Mouse (Mus musculus) lung, embryonic 16.5 days (tissue): ENCODE measurements around the gene Med10. TPM values are rescaled to one million over a fixed set of nuclear protein-coding genes. Genes with fewer than 3 reads are reported as not detected.

Experiments
- ATAC-seq: fragments of 200-750 bp; cut with Nextera tagmentation; 2 replicates; pipeline ENCODE4 v1.8.0; 2017; ENCODE audit warnings: low read depth, mild to moderate bottlenecking, moderate library complexity
- H3K27ac ChIP-seq: fragments of 300-500 bp; sonication (generic); 2 replicates; pipeline ENCODE4 v1.5.1; 2014; ENCODE audit warnings: mild to moderate bottlenecking, control low read depth, low read length
- H3K27me3 ChIP-seq: fragments of 300-500 bp; sonication (generic); 2 replicates; pipeline ENCODE4 v1.6.1; 2014; ENCODE audit warnings: low read depth, low read length, mixed read lengths; ENCODE audit not compliant: control insufficient read depth, insufficient read depth
- H3K36me3 ChIP-seq: fragments of 300-500 bp; sonication (generic); 2 replicates; pipeline ENCODE4 v1.6.1; 2014; ENCODE audit warnings: low read length; ENCODE audit not compliant: control insufficient read depth, insufficient read depth
- H3K4me1 ChIP-seq: fragments of 300-500 bp; sonication (generic); replicated peaks from 2 replicates; pipeline ENCODE4 v1.6.1; 2014; ENCODE audit warnings: low read length, mixed read lengths; ENCODE audit not compliant: control insufficient read depth, insufficient read depth
- H3K4me2 ChIP-seq: fragments of 300-500 bp; sonication (generic); 2 replicates; pipeline ENCODE4 v1.6.1; 2014; ENCODE audit warnings: low read depth, low read length, control low read depth
- H3K4me3 ChIP-seq: fragments of 300-500 bp; sonication (generic); 2 replicates; pipeline ENCODE4 v1.5.1; 2014; ENCODE audit warnings: mild to moderate bottlenecking, low read length, control low read depth
- H3K9ac ChIP-seq: fragments of 300-500 bp; sonication (generic); 2 replicates; pipeline ENCODE4 v1.6.1; 2014; ENCODE audit warnings: low read length, control low read depth
- H3K9me3 ChIP-seq: fragments of 300-500 bp; sonication (generic); 2 replicates; pipeline ENCODE4 v1.6.1; 2016; ENCODE audit warnings: low read length; ENCODE audit not compliant: control insufficient read depth
- WGBS: fragments of 180-500 bp; shearing (Covaris S2); extraction: QIAGEN DNeasy Blood & Tissue Kit; methylation state at CpG from one replicate; pipeline ENCODE4 v1.1.7; 2014; 5-methylcytosine and 5-hydroxymethylcytosine counted together
- polyA plus RNA-seq: library from polyadenylated mRNA; unstranded; fragments of >200 nt; fragmentation: Nextera tagmentation; extraction: Ambion mirVana; gene quantifications from 2 replicates; pipeline ENCODE4 v1.2.1, GENCODE M21; 2015

Med10 gene
- polyA plus RNA-seq, 1 experiment from 2014 or later: 128 TPM

- no peak overlapping the region for H3K4me2 ChIP-seq
- H3K27me3 ChIP-seq: no peaks in the 10 kb centered on the region
- no peaks in the 10 kb centered on the region for H3K36me3 ChIP-seq
- no peaks in the 10 kb centered on the region for H3K4me1 ChIP-seq
- no peak overlapping the region for H3K27ac ChIP-seq
- no peak overlapping the region for H3K4me3 ChIP-seq
- no peak overlapping the region for H3K9ac ChIP-seq
- 70% methylated on average over 19 of the region's 19 CpGs for WGBS
- no peak for ATAC-seq
- no peaks in the 10 kb centered on the region for H3K9me3 ChIP-seq
Observed at GRCm38 (mm10) chr13:69823920-69824637, 21.9 kb downstream of the Med10 start.

GRCm38 (mm10) chr13:69825396-69826095 lies 23.4 kb downstream of the Med10 start:
- Histone ChIP-seq H3K27me3 (no peaks in the 10 kb centered on the region), H3K9ac (no peak overlapping the region), H3K9me3 (no peaks in the 10 kb centered on the region), H3K4me3 (no peak overlapping the region), H3K36me3 (no peaks in the 10 kb centered on the region), H3K4me1 (no peaks in the 10 kb centered on the region), H3K4me2 (no peak overlapping the region), H3K27ac (no peak overlapping the region)
- no peak for ATAC-seq
- 13% methylated on average over 8 of the region's 8 CpGs for WGBS

DNA sequence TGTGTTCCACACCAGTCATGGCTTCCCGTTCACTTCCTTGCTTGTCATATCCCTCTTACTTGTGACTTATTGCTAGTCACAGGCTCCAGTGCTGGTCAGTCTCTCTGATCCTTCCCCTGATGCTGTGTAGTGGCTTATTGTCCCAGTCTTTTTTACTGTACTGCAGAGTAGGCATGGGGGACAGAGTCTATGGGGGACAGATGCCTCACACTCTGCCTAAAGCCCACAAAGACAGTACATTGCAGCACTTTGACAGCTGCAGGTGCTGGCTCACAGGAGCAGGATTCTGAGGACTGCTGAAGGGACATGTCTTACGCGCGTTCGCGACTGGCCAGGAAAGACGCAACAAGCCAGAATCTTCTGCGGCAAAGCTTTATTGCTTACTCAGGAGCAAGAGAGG lies 28.4 kb downstream of the Med10 start:
- H3K27ac ChIP-seq: no peak overlapping the region
- H3K9me3 ChIP-seq: no peaks in the 10 kb centered on the region
- no peaks in the 10 kb centered on the region for H3K4me1 ChIP-seq
- H3K27me3 ChIP-seq: no peaks in the 10 kb centered on the region
- ATAC-seq: no peak
- no peak overlapping the region for H3K9ac ChIP-seq
- 84% methylated on average over 8 of the region's 8 CpGs for WGBS
- no peaks in the 10 kb centered on the region for H3K36me3 ChIP-seq
- H3K4me2 ChIP-seq: no peak overlapping the region
- no peak overlapping the region for H3K4me3 ChIP-seq

- H3K4me2 ChIP-seq: no peak overlapping the region
Observed at GRCm38 (mm10) chr13:69832578-69832977, 30.4 kb downstream of the Med10 start.

DNA sequence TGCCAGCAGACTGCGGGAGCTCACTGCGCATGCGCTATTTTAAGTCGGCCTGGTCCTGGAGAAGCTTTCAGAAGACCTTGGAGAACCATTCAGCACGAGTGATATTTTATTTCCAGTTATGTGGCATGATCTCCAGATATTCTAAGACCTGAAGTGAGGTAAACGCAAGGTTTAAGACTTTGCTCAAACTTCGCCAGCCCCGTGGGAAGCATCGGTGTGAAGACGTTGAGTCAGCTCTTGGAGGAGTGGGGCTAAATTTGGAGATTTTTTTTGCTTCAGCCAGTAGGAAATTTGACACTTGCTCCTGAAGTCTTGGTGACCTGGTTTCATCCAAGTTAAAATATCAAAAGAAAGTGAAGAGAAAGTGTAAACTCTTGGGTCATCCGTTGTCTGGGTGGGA lies 31.2 kb downstream of the Med10 start:
- Histone ChIP-seq H3K36me3 (no peaks in the 10 kb centered on the region), H3K4me3 (no peak overlapping the region), H3K4me1 (no peaks in the 10 kb centered on the region), H3K27ac (no peak overlapping the region), H3K27me3 (no peaks in the 10 kb centered on the region), H3K9me3 (no peaks in the 10 kb centered on the region), H3K4me2 (no peak overlapping the region), H3K9ac (no peak overlapping the region)
- 81% methylated on average over 11 of the region's 11 CpGs for WGBS
- no peak for ATAC-seq

More at GRCm38 (mm10) chr13:69832578-69832977, 30.4 kb downstream of the Med10 start:
- no peaks in the 10 kb centered on the region for H3K27me3 ChIP-seq
- WGBS: 88% methylated on average over 9 of the region's 9 CpGs
- no peaks in the 10 kb centered on the region for H3K9me3 ChIP-seq
- no peaks in the 10 kb centered on the region for H3K4me1 ChIP-seq
- no peak overlapping the region for H3K9ac ChIP-seq
- H3K27ac ChIP-seq: no peak overlapping the region
- no peaks in the 10 kb centered on the region for H3K36me3 ChIP-seq
- H3K4me3 ChIP-seq: no peak overlapping the region
- ATAC-seq: no peak

DNA sequence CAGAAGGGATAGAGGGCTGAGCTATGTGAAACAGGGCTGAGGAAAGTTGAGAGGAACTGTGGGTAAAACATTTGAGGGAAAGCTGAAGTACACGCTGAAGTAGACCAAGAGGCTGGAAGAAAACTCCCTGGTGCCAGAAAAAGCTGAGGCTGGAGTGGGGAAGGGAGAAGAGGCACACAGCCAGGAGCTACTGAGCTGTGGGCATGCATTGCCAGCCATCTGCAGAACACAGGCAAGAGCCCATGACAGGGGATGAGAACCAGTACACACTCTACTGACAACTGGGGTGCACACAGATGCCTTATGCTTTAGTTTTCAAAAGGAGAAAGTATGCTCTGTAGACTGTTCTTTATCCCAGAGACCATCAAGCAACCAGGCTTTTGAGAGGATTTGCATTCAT lies 43.4 kb downstream of the Med10 start:
- H3K4me2 ChIP-seq: no peak overlapping the region
- H3K4me3 ChIP-seq: no peak overlapping the region
- no peaks in the 10 kb centered on the region for H3K36me3 ChIP-seq
- H3K9ac ChIP-seq: no peak overlapping the region
- no peaks in the 10 kb centered on the region for H3K4me1 ChIP-seq
- WGBS: 71% methylated on average over 1 of the region's 1 CpGs
- no peak for ATAC-seq
- H3K27ac ChIP-seq: no peak overlapping the region
- no peaks in the 10 kb centered on the region for H3K9me3 ChIP-seq
- H3K27me3 ChIP-seq: no peaks in the 10 kb centered on the region

- no peaks in the 10 kb centered on the region for H3K27me3 ChIP-seq
- H3K9ac ChIP-seq: no peak overlapping the region
- H3K27ac ChIP-seq: no peak overlapping the region
- H3K4me1 ChIP-seq: no peaks in the 10 kb centered on the region
- no peak for ATAC-seq
- no peaks in the 10 kb centered on the region for H3K9me3 ChIP-seq
- 78% methylated on average over 1 of the region's 1 CpGs for WGBS
- no peak overlapping the region for H3K4me2 ChIP-seq
- no peaks in the 10 kb centered on the region for H3K36me3 ChIP-seq
- no peak overlapping the region for H3K4me3 ChIP-seq
Observed at GRCm38 (mm10) chr13:69849579-69849978, 47.4 kb downstream of the Med10 start.

GRCm38 (mm10) chr13:69852313-69852712 lies 50.1 kb downstream of the Med10 start:
- H3K36me3 ChIP-seq: no peaks in the 10 kb centered on the region
- H3K27ac ChIP-seq: no peak overlapping the region
- ATAC-seq: no peak
- H3K4me1 ChIP-seq: no peaks in the 10 kb centered on the region
- H3K9ac ChIP-seq: no peak overlapping the region
- H3K4me3 ChIP-seq: no peak overlapping the region
- 52% methylated on average over 5 of the region's 5 CpGs for WGBS
- no peaks in the 10 kb centered on the region for H3K9me3 ChIP-seq
- no peaks in the 10 kb centered on the region for H3K27me3 ChIP-seq
- H3K4me2 ChIP-seq: no peak overlapping the region

DNA sequence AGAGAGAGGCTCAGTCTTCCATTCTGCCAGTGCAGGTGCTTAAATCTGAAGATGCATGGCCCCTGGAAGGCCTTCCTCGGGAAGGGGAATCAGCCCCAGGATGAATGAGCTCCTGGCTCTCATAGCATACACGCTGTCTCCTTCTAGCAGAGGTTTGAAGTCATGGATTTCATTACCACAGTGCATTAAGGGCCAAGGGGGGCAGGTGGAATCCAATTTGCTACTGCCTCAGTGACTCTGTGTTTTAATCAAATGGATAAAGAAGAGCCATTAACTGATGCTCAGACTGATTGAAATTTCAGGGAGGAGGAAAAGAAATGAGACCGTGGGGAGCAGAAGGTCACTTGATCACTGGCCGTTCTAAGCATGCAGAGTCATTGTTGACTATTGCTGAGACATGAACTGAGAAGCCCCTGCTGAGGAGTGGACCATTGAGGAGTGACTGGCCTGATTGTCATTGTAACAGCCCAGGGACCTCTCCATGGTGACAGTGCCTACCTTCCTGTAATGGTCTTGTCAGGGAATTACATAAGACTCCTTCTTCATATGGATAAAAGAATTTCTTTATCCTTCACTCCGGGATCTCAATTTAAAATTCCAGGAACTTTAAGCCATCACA lies 51.3 kb downstream of the Med10 start:
- H3K4me1 ChIP-seq: no peaks in the 10 kb centered on the region
- WGBS: 74% methylated on average over 5 of the region's 5 CpGs
- H3K9ac ChIP-seq: no peak overlapping the region
- H3K27me3 ChIP-seq: no peaks in the 10 kb centered on the region
- H3K36me3 ChIP-seq: no peaks in the 10 kb centered on the region
- H3K9me3 ChIP-seq: no peaks in the 10 kb centered on the region
- H3K4me2 ChIP-seq: no peak overlapping the region
- no peak overlapping the region for H3K27ac ChIP-seq
- ATAC-seq: no peak
- H3K4me3 ChIP-seq: no peak overlapping the region
